Comparison of ENCODE assay signal across 16 mouse cellular contexts in the genomic region with DNA sequence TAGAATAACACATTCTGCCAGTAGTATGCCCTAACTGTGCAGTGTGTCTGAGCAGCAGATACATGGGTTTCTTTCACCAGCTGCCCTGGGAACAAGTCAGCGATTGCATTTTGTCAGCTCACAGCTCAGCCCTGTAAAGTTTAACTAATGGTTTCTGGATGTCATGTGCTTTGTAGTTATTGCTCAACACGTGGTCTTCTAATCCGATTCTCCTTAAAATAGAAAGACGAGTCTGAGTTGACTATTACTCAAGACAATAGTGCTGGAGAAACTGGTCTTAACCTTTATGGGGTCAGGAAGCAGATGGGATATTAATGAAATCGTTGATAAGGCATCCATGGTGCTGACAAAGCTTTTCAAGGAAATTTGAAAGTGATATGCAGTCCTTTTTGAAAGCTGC. TPM values are rescaled to one million over a fixed set of nuclear protein-coding genes. Genes with fewer than 3 reads are reported as not detected.
DNase-seq lines count a peak whose midpoint lies in the region; ATAC-seq and TF ChIP-seq lines count a peak whose summit lies in the region.
"Had no signal": no experiment of that assay in that cellular context is flagged by ENCODE, and none has a peak within 500 bp of the region (broad histone marks: within the 10 kb centered on the region; RNA-seq: fewer than 3 reads in every experiment).

No protein-coding gene starts in this region.

- peaks cover 20% of the 10 kb centered on the region; the same call in 1 of the 2 replicates for H3K4me1 ChIP-seq in heart, postnatal 0 days (ENCODE audit: control insufficient read depth, insufficient read depth)
- H3K4me1 ChIP-seq in heart, embryonic 11.5 days (ENCODE audit: control insufficient read depth, insufficient read depth, low read length), result no peaks in the 10 kb centered on the region
- H3K4me1 ChIP-seq in G1E (ENCODE audit: insufficient read depth, low read depth, low read length), result peaks cover 66% of the 10 kb centered on the region
- H3K4me1 ChIP-seq in liver, embryonic 16.5 days (ENCODE audit: control insufficient read depth, low read depth, low read length), result peaks cover 46% of the 10 kb centered on the region

- no peaks in the 10 kb centered on the region for H3K9me3 ChIP-seq in heart, postnatal 0 days (replicated peaks; ENCODE audit: control insufficient read depth, low read length)
- H3K9me3 ChIP-seq in heart, embryonic 11.5 days (replicated peaks; ENCODE audit: control insufficient read depth, low read length), result no peaks in the 10 kb centered on the region
- H3K9me3 ChIP-seq in G1E (replicated peaks), result no peaks in the 10 kb centered on the region
- no peaks in the 10 kb centered on the region for H3K9me3 ChIP-seq in liver, embryonic 16.5 days (replicated peaks; ENCODE audit: control insufficient read depth, low read length)
- H3K9me3 ChIP-seq: limb, embryonic 12.5 days; neural tube, embryonic 12.5 days had no signal

- H3K27ac ChIP-seq in heart, postnatal 0 days (ENCODE audit: low read depth), result no peak overlapping the region
- H3K27ac ChIP-seq in heart, embryonic 11.5 days (ENCODE audit: low read depth, low read length), result no peak overlapping the region
- H3K27ac ChIP-seq in liver, embryonic 16.5 days (ENCODE audit: low read length), result peak overlapping the region; percentile 38
- H3K27ac ChIP-seq: limb, embryonic 12.5 days; neural tube, embryonic 12.5 days had no signal

- DNase-seq in heart, postnatal 0 days (ENCODE audit: low spot score), result peak; percentile 17
- DNase-seq in 3T3-L1 (ENCODE audit: low read depth, low spot score) (peak; percentile 9), G1E (ENCODE audit: low spot score) (no peak)
- no peak for DNase-seq in layer of hippocampus, postnatal 36 days
- DNase-seq in layer of hippocampus, postnatal 14 days (ENCODE audit: low spot score in 2 of 2), result no peak
- no peak for DNase-seq in layer of hippocampus, adult 9-10 months (ENCODE audit: low spot score)
- DNase-seq: cerebellum, postnatal 25 days; midbrain, embryonic 14.5 days; retina, postnatal 1 day; thymus, adult 2 months had no signal

- ATAC-seq in heart, postnatal 0 days (ENCODE audit: insufficient read depth, low read depth), result no peak
- no peak for ATAC-seq in heart, embryonic 11.5 days (replicated peaks; ENCODE audit: insufficient number of reproducible peaks, low FRiP score, low TSS enrichment)
- no peak for ATAC-seq in G1E (ENCODE audit: extremely low read depth, insufficient number of reproducible peaks, low FRiP score, poor library complexity, severe bottlenecking)
- ATAC-seq in liver, embryonic 16.5 days (ENCODE audit: low read depth), result no peak
- ATAC-seq: forebrain, embryonic 14.5 days; hindbrain, embryonic 16.5 days had no signal

- peaks cover 4% of the 10 kb centered on the region; the same call in 1 of the 2 replicates for H3K36me3 ChIP-seq in heart, postnatal 0 days (replicated peaks; ENCODE audit: control insufficient read depth, insufficient read depth, low read length)
- H3K36me3 ChIP-seq in heart, embryonic 11.5 days (ENCODE audit: control insufficient read depth, insufficient read depth, low read length), result no peaks in the 10 kb centered on the region
- H3K36me3 ChIP-seq in G1E (replicated peaks), result peaks cover 37% of the 10 kb centered on the region
- H3K36me3 ChIP-seq in liver, embryonic 16.5 days (ENCODE audit: control insufficient read depth, insufficient read depth), result no peaks in the 10 kb centered on the region
- H3K36me3 ChIP-seq: limb, embryonic 12.5 days; neural tube, embryonic 12.5 days had no signal

- TF ChIP-seq CTCF in heart, postnatal 0 days (IDR thresholded peaks at IDR 0.05; ENCODE audit: low read depth), result no peak
- no peak for TF ChIP-seq CTCF in G1E (IDR thresholded peaks at IDR 0.05; ENCODE audit: low read depth, low read length)

- no peak for TF ChIP-seq EP300 in heart, postnatal 0 days (IDR thresholded peaks at IDR 0.05; ENCODE audit: low read depth)

- no peak overlapping the region for H3K4me3 ChIP-seq in heart, postnatal 0 days (ENCODE audit: low read depth, low read length)
- no peak overlapping the region for H3K4me3 ChIP-seq in heart, embryonic 11.5 days (ENCODE audit: low read depth, low read length)
- H3K4me3 ChIP-seq in G1E (ENCODE audit: low read depth, low read length), result peak overlapping the region; percentile 56; the same call in 1 of the 2 replicates
- H3K4me3 ChIP-seq in liver, embryonic 16.5 days (ENCODE audit: low read depth, low read length), result no peak overlapping the region
- H3K4me3 ChIP-seq: limb, embryonic 12.5 days; neural tube, embryonic 12.5 days had no signal

- no peaks in the 10 kb centered on the region for H3K27me3 ChIP-seq in heart, postnatal 0 days (ENCODE audit: control insufficient read depth, insufficient read depth, low read length)
- no peaks in the 10 kb centered on the region for H3K27me3 ChIP-seq in heart, embryonic 11.5 days (ENCODE audit: control insufficient read depth, insufficient read depth, low read length)
- no peaks in the 10 kb centered on the region for H3K27me3 ChIP-seq in G1E (ENCODE audit: insufficient read depth, low read length)
- no peaks in the 10 kb centered on the region for H3K27me3 ChIP-seq in liver, embryonic 16.5 days (ENCODE audit: control insufficient read depth, insufficient read depth, low read depth, low read length)
- H3K27me3 ChIP-seq: limb, embryonic 12.5 days; neural tube, embryonic 12.5 days had no signal

- H3K4me2 ChIP-seq in heart, postnatal 0 days (ENCODE audit: low read depth, low read length), result no peak overlapping the region
- H3K4me2 ChIP-seq in heart, embryonic 11.5 days, result no peak overlapping the region
- H3K4me2 ChIP-seq in liver, embryonic 16.5 days (ENCODE audit: low read depth, low read length), result peak overlapping the region; percentile 32
- H3K4me2 ChIP-seq: limb, embryonic 12.5 days; neural tube, embryonic 12.5 days had no signal

- 21% methylated on average over 5 of the region's 5 CpGs for WGBS in heart, postnatal 0 days
- WGBS in heart, embryonic 11.5 days (ENCODE audit: insufficient replicate concordance), result 57% methylated on average over 5 of the region's 5 CpGs
- WGBS in liver, embryonic 16.5 days (ENCODE audit: insufficient replicate concordance), result 14% methylated on average over 5 of the region's 5 CpGs

- H3K9ac ChIP-seq in heart, postnatal 0 days (replicated peaks; ENCODE audit: low read depth, low read length), result no peak overlapping the region
- H3K9ac ChIP-seq in heart, embryonic 11.5 days (ENCODE audit: low read depth, low read length), result no peak overlapping the region
- H3K9ac ChIP-seq in liver, embryonic 16.5 days (ENCODE audit: low read depth, low read length), result no peak overlapping the region
- H3K9ac ChIP-seq: limb, embryonic 12.5 days; neural tube, embryonic 12.5 days had no signal

RNA-seq across cellular contexts. Expression of a gene that starts 2.6 kb away (rescaled TPM):
- 14.4 and 26.0 TPM in 2 replicates for total RNA-seq in heart, postnatal 0 days (2014; rRNA removed; ENCODE audit: low replicate concordance)
- 3.9 and 4.5 TPM in 2 replicates for polyA plus RNA-seq in heart, postnatal 0 days (2015; fragmentation: Nextera tagmentation; extraction: Ambion mirVana)
- 5.4 and 9.8 TPM in 2 replicates for polyA plus RNA-seq in heart, embryonic 11.5 days (2014; fragmentation: Nextera tagmentation; extraction: Ambion mirVana)
- total RNA-seq in G1E (2014; fragmentation: Nextera tagmentation) (356 and 366 TPM in 2 replicates), G1E (2017) (111 and 145 TPM in 2 replicates)
- polyA plus RNA-seq in G1E (2012), result 14.3 and 26.3 TPM in 2 replicates
- polyA plus RNA-seq in liver, embryonic 16.5 days (2015; fragmentation: Nextera tagmentation; extraction: Ambion mirVana), result 4.4 and 4.7 TPM in 2 replicates
- 100 to 1,000 TPM; 107 to 123 TPM for total RNA-seq in layer of hippocampus, postnatal 36 days (2021)
- total RNA-seq in layer of hippocampus, postnatal 14 days (2021), result 10 to 100 TPM; 64.9 to 71.7 TPM

RNA-seq across cellular contexts. Expression of a gene that starts 10.7 kb away (rescaled TPM):
- not detected in 2 replicates for total RNA-seq in heart, postnatal 0 days (2014; rRNA removed; ENCODE audit: low replicate concordance)
- polyA plus RNA-seq in heart, postnatal 0 days (2015; fragmentation: Nextera tagmentation; extraction: Ambion mirVana), result not detected in 2 replicates
- polyA plus RNA-seq in heart, embryonic 11.5 days (2014; fragmentation: Nextera tagmentation; extraction: Ambion mirVana), result 0.21 and 0.56 TPM in 2 replicates
- total RNA-seq in G1E (2014; fragmentation: Nextera tagmentation) (7.4 and 7.8 TPM in 2 replicates), G1E (2017) (13.2 and 28.9 TPM in 2 replicates)
- 251 and 369 TPM in 2 replicates for polyA plus RNA-seq in G1E (2012)
- polyA plus RNA-seq in liver, embryonic 16.5 days (2015; fragmentation: Nextera tagmentation; extraction: Ambion mirVana), result 0.09 and 0.21 TPM in 2 replicates
- 1 to 10 TPM; 2.3 to 3.3 TPM for total RNA-seq in layer of hippocampus, postnatal 36 days (2021)
- 1 to 10 TPM in 1 of 2 experiments, under 1 TPM in 1; 0.81 to 1.5 TPM for total RNA-seq in layer of hippocampus, postnatal 14 days (2021)

Comparison
In these comparisons a context has a peak if more than half of its experiments do, and no peak if none do; other contexts are left out.
1. DNase-seq: peak in heart, postnatal 0 days (single experiment) and 3T3-L1 (single experiment); none in G1E (single experiment), layer of hippocampus, postnatal 36 days (0 of 2), layer of hippocampus, postnatal 14 days (0 of 2) and layer of hippocampus, adult 9-10 months (single experiment).